Mouse (Mus musculus): ENCODE data around the gene Timm50. TPM values are rescaled to one million over a fixed set of nuclear protein-coding genes. Genes with fewer than 3 reads are reported as not detected.
A peak's percentile ranks its signal among the peaks of the same experiment; 100 is the strongest.

The Timm50 gene
- polyA plus RNA-seq, 1 experiment from 2014 or later: 144 TPM

- WGBS: 8% methylated on average over 49 of the region's 57 CpGs
- peak; percentile 96 for ATAC-seq
- Histone ChIP-seq H3K4me2 (ENCODE audit: low read length) (peak within 1 kb of the TSS; percentile 66), H3K4me3 (replicated peaks; ENCODE audit: low read length) (peak within 1 kb of the TSS; percentile 86), H3K27ac (ENCODE audit: low read length) (peak within 1 kb of the TSS; percentile 83), H3K36me3 (ENCODE audit: control insufficient read depth, insufficient read depth) (peaks cover 6% of the 10 kb centered on the region; the same call in 1 of the 2 replicates), H3K4me1 (replicated peaks; ENCODE audit: control insufficient read depth, insufficient read depth, low read length) (peaks cover 11% of the 10 kb centered on the region), H3K9me3 (ENCODE audit: control insufficient read depth, low read length) (no peaks in the 10 kb centered on the region; the same call in 1 of the 2 replicates), H3K9ac (replicated peaks; ENCODE audit: low read depth, low read length) (peak within 1 kb of the TSS; percentile 97), H3K27me3 (replicated peaks; ENCODE audit: control insufficient read depth, insufficient read depth, low read length) (no peaks in the 10 kb centered on the region)
These were observed 44.5 kb downstream of the Timm50 start, which contains the start of gene Eid2 for GRCm38 (mm10) chr7:28267129-28268041. TSS of gene Eid2 (plus strand) at chr7:28267881.

- H3K4me1 ChIP-seq (replicated peaks; ENCODE audit: control insufficient read depth, insufficient read depth, low read length): peaks cover 11% of the 10 kb centered on the region
- no peak overlapping the region for H3K4me3 ChIP-seq (replicated peaks; ENCODE audit: low read length)
- WGBS: 85% methylated on average over 13 of the region's 13 CpGs
- H3K27me3 ChIP-seq (replicated peaks; ENCODE audit: control insufficient read depth, insufficient read depth, low read length): no peaks in the 10 kb centered on the region
- ATAC-seq: no peak
- no peak overlapping the region for H3K9ac ChIP-seq (replicated peaks; ENCODE audit: low read depth, low read length)
- H3K4me2 ChIP-seq (ENCODE audit: low read length): no peak overlapping the region
- 0 out of 2 replicates have a peak, but pooled peaks cover 2% of the 10 kb centered on the region for H3K36me3 ChIP-seq (ENCODE audit: control insufficient read depth, insufficient read depth)
- H3K9me3 ChIP-seq (ENCODE audit: control insufficient read depth, low read length): no peaks in the 10 kb centered on the region; the same call in 1 of the 2 replicates
- H3K27ac ChIP-seq (ENCODE audit: low read length): no peak overlapping the region
These were observed 46.5 kb downstream of the Timm50 start for GRCm38 (mm10) chr7:28265391-28265790.

- no peak for ATAC-seq
- H3K4me3 ChIP-seq (replicated peaks; ENCODE audit: low read length): no peak overlapping the region
- peaks cover 3% of the 10 kb centered on the region for H3K4me1 ChIP-seq (replicated peaks; ENCODE audit: control insufficient read depth, insufficient read depth, low read length)
- no peak overlapping the region for H3K9ac ChIP-seq (replicated peaks; ENCODE audit: low read depth, low read length)
- no peaks in the 10 kb centered on the region for H3K27me3 ChIP-seq (replicated peaks; ENCODE audit: control insufficient read depth, insufficient read depth, low read length)
- H3K27ac ChIP-seq (ENCODE audit: low read length): no peak overlapping the region
- H3K9me3 ChIP-seq (ENCODE audit: control insufficient read depth, low read length): no peaks in the 10 kb centered on the region
- no peaks in the 10 kb centered on the region for H3K36me3 ChIP-seq (ENCODE audit: control insufficient read depth, insufficient read depth)
- WGBS: 4% methylated on average over 15 of the region's 15 CpGs
- H3K4me2 ChIP-seq (ENCODE audit: low read length): no peak overlapping the region
These were observed 48.1 kb downstream of the Timm50 start for GRCm38 (mm10) chr7:28263786-28264185.

- 32% methylated on average over 5 of the region's 5 CpGs for WGBS
- no peak for ATAC-seq
These were observed 49.0 kb downstream of the Timm50 start for GRCm38 (mm10) chr7:28262861-28263260.

More at GRCm38 (mm10) chr7:28262861-28263260, 49.0 kb downstream of the Timm50 start:
- H3K27me3 ChIP-seq (replicated peaks; ENCODE audit: control insufficient read depth, insufficient read depth, low read length): no peaks in the 10 kb centered on the region
- H3K4me1 ChIP-seq (replicated peaks; ENCODE audit: control insufficient read depth, insufficient read depth, low read length): no peaks in the 10 kb centered on the region
- no peak overlapping the region for H3K9ac ChIP-seq (replicated peaks; ENCODE audit: low read depth, low read length)
- H3K36me3 ChIP-seq (ENCODE audit: control insufficient read depth, insufficient read depth): no peaks in the 10 kb centered on the region
- H3K9me3 ChIP-seq (ENCODE audit: control insufficient read depth, low read length): no peaks in the 10 kb centered on the region
- no peak overlapping the region for H3K4me3 ChIP-seq (replicated peaks; ENCODE audit: low read length)
- H3K27ac ChIP-seq (ENCODE audit: low read length): no peak overlapping the region
- H3K4me2 ChIP-seq (ENCODE audit: low read length): no peak overlapping the region

Other genes with a start within 250 kb of the Timm50 start
- gene Fcgbp, start 240.8 kb downstream of the Timm50 start, polyA plus RNA-seq (2015; fragmentation: Nextera tagmentation; extraction: Ambion mirVana): 0.41 TPM in 1 of 2 replicates, not detected in the other
- 0.06 and 0.14 TPM in 2 replicates for gene 9530053A07Rik, start 182.6 kb downstream of the Timm50 start, polyA plus RNA-seq (2015; fragmentation: Nextera tagmentation; extraction: Ambion mirVana)
- 84.4 and 86.8 TPM in 2 replicates for gene Fbl, start 142.4 kb downstream of the Timm50 start, polyA plus RNA-seq (2015; fragmentation: Nextera tagmentation; extraction: Ambion mirVana)
- gene Dyrk1b, start 132.6 kb downstream of the Timm50 start, polyA plus RNA-seq (2015; fragmentation: Nextera tagmentation; extraction: Ambion mirVana): 14.4 and 14.8 TPM in 2 replicates
- gene Eid2, start 44.2 kb downstream of the Timm50 start, polyA plus RNA-seq (2015; fragmentation: Nextera tagmentation; extraction: Ambion mirVana): 3.8 and 4.1 TPM in 2 replicates
- gene Eid2b, start 34.3 kb downstream of the Timm50 start, polyA plus RNA-seq (2015; fragmentation: Nextera tagmentation; extraction: Ambion mirVana): 41.8 and 45.1 TPM in 2 replicates
- 0.16 TPM in 1 of 2 replicates, not detected in the other for gene Selenov, start 20.9 kb downstream of the Timm50 start, polyA plus RNA-seq (2015; fragmentation: Nextera tagmentation; extraction: Ambion mirVana)
- 9.9 and 10.5 TPM in 2 replicates for gene Dll3, start 9.8 kb downstream of the Timm50 start, polyA plus RNA-seq (2015; fragmentation: Nextera tagmentation; extraction: Ambion mirVana)
- gene Supt5, start 26.7 kb upstream of the Timm50 start, polyA plus RNA-seq (2015; fragmentation: Nextera tagmentation; extraction: Ambion mirVana): 114 and 118 TPM in 2 replicates
- 464 and 494 TPM in 2 replicates for gene Rps16, start 38.6 kb upstream of the Timm50 start, polyA plus RNA-seq (2015; fragmentation: Nextera tagmentation; extraction: Ambion mirVana)
- gene Plekhg2, start 60.5 kb upstream of the Timm50 start, polyA plus RNA-seq (2015; fragmentation: Nextera tagmentation; extraction: Ambion mirVana): 40.7 and 50.8 TPM in 2 replicates
- gene Zfp36, start 68.2 kb upstream of the Timm50 start, polyA plus RNA-seq (2015; fragmentation: Nextera tagmentation; extraction: Ambion mirVana): 6.5 and 6.7 TPM in 2 replicates
- gene Med29, start 80.6 kb upstream of the Timm50 start, polyA plus RNA-seq (2015; fragmentation: Nextera tagmentation; extraction: Ambion mirVana): 39.9 and 40.2 TPM in 2 replicates
- 107 and 111 TPM in 2 replicates for gene Paf1, start 80.9 kb upstream of the Timm50 start, polyA plus RNA-seq (2015; fragmentation: Nextera tagmentation; extraction: Ambion mirVana)
- 1.7 and 2.2 TPM in 2 replicates for gene Gmfg, start 125.4 kb upstream of the Timm50 start, polyA plus RNA-seq (2015; fragmentation: Nextera tagmentation; extraction: Ambion mirVana)
- 9.1 and 10.6 TPM in 2 replicates for gene Lrfn1, start 139.9 kb upstream of the Timm50 start, polyA plus RNA-seq (2015; fragmentation: Nextera tagmentation; extraction: Ambion mirVana)
- gene Ifnl2, start 198.4 kb upstream of the Timm50 start, polyA plus RNA-seq (2015; fragmentation: Nextera tagmentation; extraction: Ambion mirVana): not detected in 2 replicates
- gene Ifnl3, start 210.8 kb upstream of the Timm50 start, polyA plus RNA-seq (2015; fragmentation: Nextera tagmentation; extraction: Ambion mirVana): not detected in 2 replicates
- not detected in 2 replicates for gene Sycn, start 228.8 kb upstream of the Timm50 start, polyA plus RNA-seq (2015; fragmentation: Nextera tagmentation; extraction: Ambion mirVana)
- gene Nccrp1, start 235.2 kb upstream of the Timm50 start, polyA plus RNA-seq (2015; fragmentation: Nextera tagmentation; extraction: Ambion mirVana): not detected in 2 replicates